Mouse (Mus musculus): ENCODE results near the gene Rnf149. TPM values are rescaled to one million over a fixed set of nuclear protein-coding genes. Genes with fewer than 3 reads are reported as not detected.
A peak's percentile ranks its signal among the peaks of the same experiment; 100 is the strongest.
"Not testable (repeated sequence)": the region's sequence is repeated elsewhere in the genome, so short reads cannot be mapped to it uniquely, and the experiment has no call there.

Rnf149 gene
- polyA plus RNA-seq, 1 experiment from 2014 or later, result 25.9 TPM

DNA sequence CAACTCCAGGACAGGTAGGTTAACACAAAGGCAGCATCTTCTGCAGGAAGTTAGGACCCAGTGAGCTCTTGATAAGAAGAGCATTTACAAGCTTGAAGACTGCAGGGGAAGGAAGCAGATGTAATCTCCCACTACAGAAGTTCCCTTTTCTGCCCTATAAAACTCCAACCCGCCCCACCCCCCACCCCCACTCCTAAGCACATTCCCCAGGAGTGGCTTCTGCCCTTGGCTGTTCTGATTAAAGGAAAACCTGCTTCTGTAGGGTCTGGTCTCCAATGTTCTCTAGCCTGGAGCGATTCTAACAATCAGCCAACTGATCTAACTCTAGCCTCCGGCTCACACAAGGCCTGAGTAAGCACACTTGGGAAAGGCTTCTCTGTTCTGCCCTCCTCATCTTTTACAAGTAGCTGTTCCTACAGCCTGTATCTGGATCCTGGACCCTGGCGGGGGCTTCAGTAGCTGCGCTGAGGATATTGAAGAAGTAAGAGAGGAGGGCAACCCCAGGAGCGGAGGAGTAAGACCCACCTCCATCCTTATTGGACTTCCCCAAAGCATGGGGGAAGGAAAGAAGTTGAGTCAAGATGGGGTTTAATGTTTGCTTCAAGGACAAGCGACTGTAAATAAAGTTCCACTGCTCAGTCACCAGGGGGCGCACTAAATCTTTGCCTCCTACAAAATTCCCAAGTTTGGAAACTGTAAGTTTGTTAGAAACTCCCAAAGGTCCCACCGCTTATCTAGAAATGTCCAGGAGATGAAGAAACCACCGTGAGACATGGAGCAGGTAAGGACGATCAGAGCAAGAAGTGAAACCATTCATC, 37.5 kb upstream of the Rnf149 start:
- Histone ChIP-seq H3K4me2 (ENCODE audit: low read depth, low read length) (peak overlapping the region; percentile 36; the same call in 1 of the 2 replicates), H3K27me3 (ENCODE audit: insufficient read depth, low read length) (no peaks in the 10 kb centered on the region), H3K4me1 (ENCODE audit: insufficient read depth) (peaks cover 2% of the 10 kb centered on the region; the same call in 1 of the 2 replicates), H3K9me3 (ENCODE audit: low read length) (no peaks in the 10 kb centered on the region), H3K4me3 (ENCODE audit: low read depth, low read length) (peak overlapping the region; percentile 9; the same call in 1 of the 2 replicates), H3K36me3 (replicated peaks; ENCODE audit: insufficient read depth, low read length) (no peaks in the 10 kb centered on the region), H3K27ac (ENCODE audit: low read depth) (peak overlapping the region; percentile 44; the same call in 1 of the 2 replicates), H3K9ac (replicated peaks) (no peak overlapping the region; the same call in 1 of the 2 replicates)
- ATAC-seq (peak; percentile 29; the same call in 1 of the 2 replicates), DNase-seq (peak; percentile 65)
- no peak for TF ChIP-seq EP300 (IDR thresholded peaks at IDR 0.05; ENCODE audit: low read depth)
- TF ChIP-seq CTCF (IDR thresholded peaks at IDR 0.05; ENCODE audit: low read depth), result peak; percentile 71
- WGBS (ENCODE audit: insufficient replicate concordance), result 11% methylated on average over 11 of the region's 11 CpGs

GRCm38 (mm10) chr1:39613061-39613460, 35.9 kb upstream of the Rnf149 start:
- Histone ChIP-seq H3K9me3 (ENCODE audit: low read length) (no peaks in the 10 kb centered on the region), H3K9ac (replicated peaks) (0 out of 2 replicates have a peak overlapping the region, but pooled peaks have one; percentile 34), H3K4me3 (ENCODE audit: low read depth, low read length) (no peak overlapping the region), H3K4me2 (ENCODE audit: low read depth, low read length) (no peak overlapping the region), H3K27me3 (ENCODE audit: insufficient read depth, low read length) (no peaks in the 10 kb centered on the region), H3K27ac (ENCODE audit: low read depth) (no peak overlapping the region), H3K4me1 (ENCODE audit: insufficient read depth) (peaks cover 5% of the 10 kb centered on the region; the same call in 1 of the 2 replicates), H3K36me3 (replicated peaks; ENCODE audit: insufficient read depth, low read length) (no peaks in the 10 kb centered on the region)
- DNase-seq, result no peak
- ATAC-seq, result no peak
- TF ChIP-seq EP300 (IDR thresholded peaks at IDR 0.05; ENCODE audit: low read depth), result no peak
- no peak for TF ChIP-seq CTCF (IDR thresholded peaks at IDR 0.05; ENCODE audit: low read depth)
- 84% methylated on average over 3 of the region's 3 CpGs for WGBS (ENCODE audit: insufficient replicate concordance)

DNA sequence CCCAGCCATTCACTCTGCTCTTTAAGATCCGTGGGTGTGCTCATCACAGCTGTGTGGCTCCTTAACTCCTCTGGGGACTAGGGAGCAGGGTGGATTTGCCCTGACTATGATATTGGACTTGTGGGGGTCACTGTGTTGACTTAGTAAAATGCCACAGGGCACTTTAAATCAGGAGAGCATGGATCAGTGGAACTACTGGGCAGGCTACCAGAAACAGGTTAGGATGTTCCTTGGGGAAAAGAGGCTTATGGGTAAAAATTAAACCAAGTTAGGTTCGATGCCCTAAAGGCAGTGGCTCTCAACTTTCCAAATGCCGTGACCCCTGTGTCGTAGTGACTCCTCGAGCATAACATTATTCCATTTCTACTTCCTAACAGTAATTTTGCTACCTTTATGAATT, 35.3 kb upstream of the Rnf149 start:
- no peak for TF ChIP-seq EP300 (IDR thresholded peaks at IDR 0.05; ENCODE audit: low read depth)
- H3K9ac ChIP-seq (replicated peaks), result no peak overlapping the region
- DNase-seq (no peak), ATAC-seq (no peak)
- H3K4me1 ChIP-seq (ENCODE audit: insufficient read depth), result peaks cover 5% of the 10 kb centered on the region; the same call in 1 of the 2 replicates
- no peak overlapping the region for H3K4me3 ChIP-seq (ENCODE audit: low read depth, low read length)
- no peaks in the 10 kb centered on the region for H3K9me3 ChIP-seq (ENCODE audit: low read length)
- H3K4me2 ChIP-seq (ENCODE audit: low read depth, low read length), result no peak overlapping the region
- H3K36me3 ChIP-seq (replicated peaks; ENCODE audit: insufficient read depth, low read length), result no peaks in the 10 kb centered on the region
- H3K27me3 ChIP-seq (ENCODE audit: insufficient read depth, low read length), result no peaks in the 10 kb centered on the region
- H3K27ac ChIP-seq (ENCODE audit: low read depth), result no peak overlapping the region
- 62% methylated on average over 5 of the region's 5 CpGs for WGBS (ENCODE audit: insufficient replicate concordance)

DNA sequence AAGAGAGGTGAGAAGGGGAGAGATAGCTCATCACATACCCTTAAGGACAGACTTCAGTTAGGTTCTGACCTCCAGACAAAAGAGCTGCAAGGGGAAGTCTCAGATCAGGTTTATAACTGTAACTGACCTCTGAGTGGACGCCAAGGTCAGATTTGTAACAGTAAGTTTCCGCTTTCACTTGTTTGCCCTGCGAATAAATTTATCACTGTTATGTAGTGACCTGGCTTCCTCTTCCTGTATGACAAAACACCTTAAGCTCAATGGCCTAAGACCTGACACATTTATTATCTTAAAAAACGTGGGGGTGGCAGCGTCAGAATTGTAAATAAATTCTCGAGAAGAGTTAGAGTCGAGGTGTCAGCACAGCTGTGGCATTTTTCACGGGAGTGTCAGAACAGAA, 31.3 kb upstream of the Rnf149 start:
- 0 out of 2 replicates have a peak, but pooled peaks cover 2% of the 10 kb centered on the region for H3K4me1 ChIP-seq (ENCODE audit: insufficient read depth)
- ATAC-seq, result no peak
- no peaks in the 10 kb centered on the region for H3K9me3 ChIP-seq (ENCODE audit: low read length)
- TF ChIP-seq EP300 (IDR thresholded peaks at IDR 0.05; ENCODE audit: low read depth), result no peak
- TF ChIP-seq CTCF (IDR thresholded peaks at IDR 0.05; ENCODE audit: low read depth), result no peak
- H3K9ac ChIP-seq (replicated peaks), result no peak overlapping the region
- H3K36me3 ChIP-seq (replicated peaks; ENCODE audit: insufficient read depth, low read length), result no peaks in the 10 kb centered on the region
- H3K27ac ChIP-seq (ENCODE audit: low read depth), result no peak overlapping the region
- 32% methylated on average over 8 of the region's 8 CpGs for WGBS (ENCODE audit: insufficient replicate concordance)
- H3K27me3 ChIP-seq (ENCODE audit: insufficient read depth, low read length), result no peaks in the 10 kb centered on the region
- H3K4me3 ChIP-seq (ENCODE audit: low read depth, low read length), result no peak overlapping the region
- no peak overlapping the region for H3K4me2 ChIP-seq (ENCODE audit: low read depth, low read length)
- no peak for DNase-seq

DNA sequence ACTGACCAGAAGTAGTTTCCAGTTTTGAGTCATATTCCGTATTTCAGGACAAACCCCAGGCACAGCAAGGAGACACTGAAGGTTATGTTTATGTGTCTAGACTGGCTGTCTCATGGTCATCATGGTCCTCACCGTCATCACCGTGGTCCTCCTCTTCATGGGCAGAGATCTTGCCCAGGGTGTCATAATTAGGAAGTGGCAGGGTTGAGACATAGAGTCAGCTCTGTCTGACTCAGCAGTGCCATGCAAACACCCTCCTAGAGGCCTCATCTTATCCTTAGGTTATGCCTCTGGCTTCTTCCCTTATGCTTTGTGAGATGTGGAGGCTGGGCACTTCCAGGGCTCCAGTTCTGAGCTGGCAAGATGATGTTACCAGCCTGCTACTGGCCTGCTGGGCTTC, 25.3 kb upstream of the Rnf149 start:
- H3K9me3 ChIP-seq (ENCODE audit: low read length), result no peaks in the 10 kb centered on the region
- H3K27ac ChIP-seq (ENCODE audit: low read depth), result peak overlapping the region; percentile 51; the same call in 1 of the 2 replicates
- H3K4me3 ChIP-seq (ENCODE audit: low read depth, low read length), result no peak overlapping the region
- WGBS (ENCODE audit: insufficient replicate concordance), result 86% methylated on average over 3 of the region's 3 CpGs
- no peak overlapping the region for H3K9ac ChIP-seq (replicated peaks)
- peak; percentile 33 for ATAC-seq
- no peaks in the 10 kb centered on the region for H3K36me3 ChIP-seq (replicated peaks; ENCODE audit: insufficient read depth, low read length)
- no peaks in the 10 kb centered on the region for H3K27me3 ChIP-seq (ENCODE audit: insufficient read depth, low read length)
- DNase-seq, result peak; percentile 21
- H3K4me2 ChIP-seq (ENCODE audit: low read depth, low read length), result no peak overlapping the region
- TF ChIP-seq EP300 (IDR thresholded peaks at IDR 0.05; ENCODE audit: low read depth) (no peak), CTCF (IDR thresholded peaks at IDR 0.05; ENCODE audit: low read depth) (no peak)
- H3K4me1 ChIP-seq (ENCODE audit: insufficient read depth), result peaks cover 4% of the 10 kb centered on the region

GRCm38 (mm10) chr1:39598726-39599125, 21.5 kb upstream of the Rnf149 start:
- no peak overlapping the region for H3K27ac ChIP-seq (ENCODE audit: low read depth)
- H3K36me3 ChIP-seq (replicated peaks; ENCODE audit: insufficient read depth, low read length), result no peaks in the 10 kb centered on the region
- H3K4me1 ChIP-seq (ENCODE audit: insufficient read depth), result peaks cover 4% of the 10 kb centered on the region
- no peak overlapping the region for H3K4me3 ChIP-seq (ENCODE audit: low read depth, low read length)
- TF ChIP-seq EP300 (IDR thresholded peaks at IDR 0.05; ENCODE audit: low read depth), result no peak
- no peak for TF ChIP-seq CTCF (IDR thresholded peaks at IDR 0.05; ENCODE audit: low read depth)
- H3K9me3 ChIP-seq (ENCODE audit: low read length), result no peaks in the 10 kb centered on the region
- no peaks in the 10 kb centered on the region for H3K27me3 ChIP-seq (ENCODE audit: insufficient read depth, low read length)
- no peak overlapping the region for H3K9ac ChIP-seq (replicated peaks)
- DNase-seq (no peak), ATAC-seq (no peak)
- no peak overlapping the region for H3K4me2 ChIP-seq (ENCODE audit: low read depth, low read length)
- WGBS (ENCODE audit: insufficient replicate concordance), result 71% methylated on average over 11 of the region's 11 CpGs

DNA sequence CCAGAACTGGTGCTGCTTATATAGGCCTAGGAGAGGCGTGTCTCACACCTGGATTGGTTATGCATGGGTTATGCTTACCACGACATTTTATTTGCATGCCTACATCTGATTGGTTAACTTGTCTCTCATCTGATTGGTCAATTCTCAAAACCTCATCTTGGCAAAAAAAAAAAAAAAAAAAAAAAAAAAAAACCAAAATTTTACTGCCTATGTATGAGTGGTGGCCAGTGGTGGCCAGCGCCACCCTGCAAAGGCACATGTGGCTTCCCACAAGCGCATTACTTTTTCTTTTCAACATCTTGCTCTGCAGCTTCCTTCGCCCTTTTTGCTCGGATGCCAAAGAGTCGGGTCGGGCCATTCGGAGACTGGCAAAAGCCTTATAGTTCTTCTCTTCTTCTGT, 19.9 kb upstream of the Rnf149 start:
- 85% methylated on average over 9 of the region's 9 CpGs for WGBS (ENCODE audit: insufficient replicate concordance)
- not testable (repeated sequence) for ATAC-seq; H3K4me2 ChIP-seq (ENCODE audit: low read depth, low read length); H3K4me1 ChIP-seq (ENCODE audit: insufficient read depth); H3K36me3 ChIP-seq (replicated peaks; ENCODE audit: insufficient read depth, low read length); DNase-seq; H3K9ac ChIP-seq (replicated peaks); H3K9me3 ChIP-seq (ENCODE audit: low read length); H3K27ac ChIP-seq (ENCODE audit: low read depth); H3K27me3 ChIP-seq (ENCODE audit: insufficient read depth, low read length); H3K4me3 ChIP-seq (ENCODE audit: low read depth, low read length)
